Mouse (Mus musculus): ENCODE measurements around the gene Tmed3. TPM values are rescaled to one million over a fixed set of nuclear protein-coding genes. Genes with fewer than 3 reads are reported as not detected.

The Tmed3 gene
- total RNA-seq, 1 experiment = 34.9 TPM

- no peaks in the 10 kb centered on the region for H3K36me3 ChIP-seq (ENCODE audit: control insufficient read depth, insufficient read depth, low read length, poor library complexity, severe bottlenecking)
- H3K27ac ChIP-seq (ENCODE audit: insufficient read depth, low read depth, low read length, poor library complexity, severe bottlenecking) = no peak overlapping the region
- H3K9me3 ChIP-seq (ENCODE audit: control insufficient read depth, insufficient read depth, low read depth, low read length) = no peaks in the 10 kb centered on the region
- H3K4me1 ChIP-seq (ENCODE audit: control insufficient read depth in 2 of 2, insufficient read depth in 2 of 2, low read length in 2 of 2, poor library complexity in 1 of 2) = no peaks in the 10 kb centered on the region
- H3K4me3 ChIP-seq (ENCODE audit: insufficient read depth in 1 of 2, low read depth in 1 of 2, low read length in 2 of 2, poor library complexity in 1 of 2, severe bottlenecking in 1 of 2) = no peak overlapping the region
- DNase-seq (ENCODE audit: low read depth, low spot score) = no peak
- in situ Hi-C loops (cut with MboI; ENCODE audit: low sequenced_read_pairs in 2 of 2, unreplicated experiment in 2 of 2) = loop anchor here (25.0 kb wide), 1 partner anchor 458 kb away; no protein-coding TSS in a partner anchor
- no peak for TF ChIP-seq MAFK (IDR thresholded peaks at IDR 0.05; ENCODE audit: insufficient read depth, low read depth, low read length)
- TF ChIP-seq CHD2 (IDR thresholded peaks at IDR 0.05; ENCODE audit: low read depth, low read length) = no peak
- no peak overlapping the region for H3K9ac ChIP-seq (ENCODE audit: insufficient read depth, low read depth, low read length, poor library complexity, severe bottlenecking)
Observed at GRCm38 (mm10) chr9:89695143-89695542, 9.7 kb downstream of the Tmed3 start.

- Histone ChIP-seq H3K4me1 (ENCODE audit: control insufficient read depth in 2 of 2, insufficient read depth in 2 of 2, low read length in 2 of 2, poor library complexity in 1 of 2) (no peaks in the 10 kb centered on the region), H3K9me3 (ENCODE audit: control insufficient read depth, insufficient read depth, low read depth, low read length) (no peaks in the 10 kb centered on the region), H3K36me3 (ENCODE audit: control insufficient read depth, insufficient read depth, low read length, poor library complexity, severe bottlenecking) (no peaks in the 10 kb centered on the region), H3K9ac (ENCODE audit: insufficient read depth, low read depth, low read length, poor library complexity, severe bottlenecking) (no peak overlapping the region), H3K27ac (ENCODE audit: insufficient read depth, low read depth, low read length, poor library complexity, severe bottlenecking) (no peak overlapping the region), H3K4me3 (ENCODE audit: insufficient read depth in 1 of 2, low read depth in 1 of 2, low read length in 2 of 2, poor library complexity in 1 of 2, severe bottlenecking in 1 of 2) (no peak overlapping the region)
- DNase-seq (ENCODE audit: low read depth, low spot score) = no peak
- TF ChIP-seq ZNF384 (IDR thresholded peaks at IDR 0.05; ENCODE audit: low read depth, low read length) = no peak
- no peak for TF ChIP-seq ZC3H11A (IDR thresholded peaks at IDR 0.05; ENCODE audit: borderline replicate concordance, low read depth, low read length)
- no peak for TF ChIP-seq MAFK (IDR thresholded peaks at IDR 0.05; ENCODE audit: insufficient read depth, low read depth, low read length)
- TF ChIP-seq CHD2 (IDR thresholded peaks at IDR 0.05; ENCODE audit: low read depth, low read length) = no peak
- TF ChIP-seq HCFC1 (IDR thresholded peaks at IDR 0.05; ENCODE audit: borderline replicate concordance, insufficient read depth, low read length) = no peak
- in situ Hi-C loops (cut with MboI; ENCODE audit: low sequenced_read_pairs in 2 of 2, unreplicated experiment in 2 of 2) = loop anchor here (25.0 kb wide), 1 partner anchor 456 kb away; no protein-coding TSS in a partner anchor
Observed at GRCm38 (mm10) chr9:89693670-89694069, 11.2 kb downstream of the Tmed3 start.

GRCm38 (mm10) chr9:89689179-89689578, 15.7 kb downstream of the Tmed3 start:
- no peak for TF ChIP-seq HCFC1 (IDR thresholded peaks at IDR 0.05; ENCODE audit: borderline replicate concordance, insufficient read depth, low read length)
- no peak for TF ChIP-seq MAFK (IDR thresholded peaks at IDR 0.05; ENCODE audit: insufficient read depth, low read depth, low read length)
- no peak for TF ChIP-seq CHD2 (IDR thresholded peaks at IDR 0.05; ENCODE audit: low read depth, low read length)
- no peak for TF ChIP-seq ZNF384 (IDR thresholded peaks at IDR 0.05; ENCODE audit: low read depth, low read length)
- TF ChIP-seq ZC3H11A (IDR thresholded peaks at IDR 0.05; ENCODE audit: borderline replicate concordance, low read depth, low read length) = no peak
- DNase-seq (ENCODE audit: low read depth, low spot score) = no peak
- Histone ChIP-seq H3K36me3 (ENCODE audit: control insufficient read depth, insufficient read depth, low read length, poor library complexity, severe bottlenecking) (no peaks in the 10 kb centered on the region), H3K27ac (ENCODE audit: insufficient read depth, low read depth, low read length, poor library complexity, severe bottlenecking) (no peak overlapping the region), H3K4me1 (ENCODE audit: control insufficient read depth in 2 of 2, insufficient read depth in 2 of 2, low read length in 2 of 2, poor library complexity in 1 of 2) (no peaks in the 10 kb centered on the region), H3K9ac (ENCODE audit: insufficient read depth, low read depth, low read length, poor library complexity, severe bottlenecking) (no peak overlapping the region), H3K9me3 (ENCODE audit: control insufficient read depth, insufficient read depth, low read depth, low read length) (no peaks in the 10 kb centered on the region), H3K4me3 (ENCODE audit: insufficient read depth in 1 of 2, low read depth in 1 of 2, low read length in 2 of 2, poor library complexity in 1 of 2, severe bottlenecking in 1 of 2) (no peak overlapping the region)
- in situ Hi-C loops (cut with MboI; ENCODE audit: low sequenced_read_pairs in 2 of 2, unreplicated experiment in 2 of 2) = loop anchor here (25.0 kb wide), 1 partner anchor 452 kb away; no protein-coding TSS in a partner anchor

- Histone ChIP-seq H3K4me1 (ENCODE audit: control insufficient read depth in 2 of 2, insufficient read depth in 2 of 2, low read length in 2 of 2, poor library complexity in 1 of 2) (no peaks in the 10 kb centered on the region), H3K9me3 (ENCODE audit: control insufficient read depth, insufficient read depth, low read depth, low read length) (no peaks in the 10 kb centered on the region), H3K27ac (ENCODE audit: insufficient read depth, low read depth, low read length, poor library complexity, severe bottlenecking) (no peak overlapping the region), H3K9ac (ENCODE audit: insufficient read depth, low read depth, low read length, poor library complexity, severe bottlenecking) (no peak overlapping the region), H3K4me3 (ENCODE audit: insufficient read depth in 1 of 2, low read depth in 1 of 2, low read length in 2 of 2, poor library complexity in 1 of 2, severe bottlenecking in 1 of 2) (no peak overlapping the region), H3K36me3 (ENCODE audit: control insufficient read depth, insufficient read depth, low read length, poor library complexity, severe bottlenecking) (no peaks in the 10 kb centered on the region)
- in situ Hi-C loops (cut with MboI; ENCODE audit: low sequenced_read_pairs in 2 of 2, unreplicated experiment in 2 of 2) = loop anchor here (25.0 kb wide), 1 partner anchor 450 kb away; no protein-coding TSS in a partner anchor
- no peak for DNase-seq (ENCODE audit: low read depth, low spot score)
- 0 out of 2 replicates have a peak, but pooled peaks have one; percentile 14 for TF ChIP-seq MAFK (IDR thresholded peaks at IDR 0.05; ENCODE audit: insufficient read depth, low read depth, low read length)
- TF ChIP-seq ZNF384 (IDR thresholded peaks at IDR 0.05; ENCODE audit: low read depth, low read length) = peak; percentile 77; the same call in 1 of the 2 replicates
- TF ChIP-seq ZC3H11A (IDR thresholded peaks at IDR 0.05; ENCODE audit: borderline replicate concordance, low read depth, low read length) = peak; percentile 83
- TF ChIP-seq CHD2 (IDR thresholded peaks at IDR 0.05; ENCODE audit: low read depth, low read length) = no peak
- TF ChIP-seq HCFC1 (IDR thresholded peaks at IDR 0.05; ENCODE audit: borderline replicate concordance, insufficient read depth, low read length) = no peak
Observed at GRCm38 (mm10) chr9:89687503-89688226, 17.2 kb downstream of the Tmed3 start.
